Mouse (Mus musculus) ES-E14 (cell line): ENCODE data around the gene Lin7a.

Experiments used
- HCFC1 ChIP-seq: IDR thresholded peaks from 2 replicates; pipeline ENCODE4 v1.6.1; 2012; ENCODE audit warnings: low read length, inconsistent platforms, borderline replicate concordance; ENCODE audit not compliant: insufficient read depth
- MAFK ChIP-seq: IDR thresholded peaks from 2 replicates; pipeline ENCODE4 v1.6.1; 2014; ENCODE audit warnings: mild to moderate bottlenecking, low read depth, low read length, inconsistent platforms; ENCODE audit not compliant: insufficient read depth
- ZNF384 ChIP-seq: IDR thresholded peaks from 2 replicates; pipeline ENCODE4 v1.6.1; 2012; ENCODE audit warnings: low read depth, low read length, inconsistent platforms

GRCm38 (mm10) chr10:107351696-107352485 lies 80.4 kb downstream of the Lin7a start:
- TF ChIP-seq HCFC1: no peak
- no peak for TF ChIP-seq ZNF384
- no peak for TF ChIP-seq MAFK
